Mouse (Mus musculus): Measurements from ENCODE around the gene C130079G13Rik. TPM values are rescaled to one million over a fixed set of nuclear protein-coding genes. Genes with fewer than 3 reads are reported as not detected.
"Not testable (repeated sequence)": the region's sequence is repeated elsewhere in the genome, so short reads cannot be mapped to it uniquely, and the experiment has no call there.

Gene C130079G13Rik
- total RNA-seq (2021) = not detected

DNA sequence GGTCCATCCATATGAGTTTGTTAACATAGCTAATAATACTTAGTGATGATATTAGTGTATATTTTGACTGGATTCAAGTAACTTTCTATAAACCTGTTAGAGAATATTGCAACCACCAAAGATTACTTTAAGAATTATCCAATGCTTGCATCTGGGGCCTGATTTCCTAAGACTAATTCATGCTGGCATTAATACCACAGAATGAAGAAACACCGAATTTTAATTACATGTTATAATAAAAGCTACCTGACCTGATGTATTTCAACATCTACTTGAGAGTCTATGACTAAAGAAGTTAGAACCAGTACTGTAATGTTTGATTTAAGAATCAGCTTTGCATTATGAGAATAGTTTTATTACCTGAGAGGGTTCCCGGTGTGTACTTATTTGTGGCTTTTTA, at the start of gene C130079G13Rik:
Gene C130079G13Rik (plus strand): TSS at position 301 of the 400 bp plus-strand sequence.
- no peak for DNase-seq (ENCODE audit: low spot score in 2 of 2)
- intact Hi-C loops (cut with DNase I) = no loop called here

DNA sequence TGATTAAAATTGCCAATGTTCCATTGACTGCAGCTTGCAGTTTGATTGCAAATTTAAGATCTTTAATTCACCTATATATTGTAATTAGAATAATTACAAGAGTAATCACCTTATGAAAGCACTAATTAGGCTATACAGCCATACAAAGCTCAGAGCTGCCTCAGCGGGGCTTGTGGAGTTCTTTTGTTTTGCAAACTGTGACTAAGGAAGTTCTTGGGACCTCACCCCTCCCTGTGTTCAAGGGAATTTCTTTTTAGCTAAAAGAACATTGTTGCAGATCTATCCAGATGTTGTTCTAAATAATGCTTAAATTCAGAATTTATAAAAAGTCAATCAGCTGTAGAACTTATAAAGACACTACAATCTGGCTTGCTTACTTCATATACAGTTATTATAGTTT, 47.4 kb upstream of the C130079G13Rik start:
- DNase-seq (ENCODE audit: low spot score in 2 of 2); intact Hi-C loops (cut with DNase I): not testable (repeated sequence)

DNA sequence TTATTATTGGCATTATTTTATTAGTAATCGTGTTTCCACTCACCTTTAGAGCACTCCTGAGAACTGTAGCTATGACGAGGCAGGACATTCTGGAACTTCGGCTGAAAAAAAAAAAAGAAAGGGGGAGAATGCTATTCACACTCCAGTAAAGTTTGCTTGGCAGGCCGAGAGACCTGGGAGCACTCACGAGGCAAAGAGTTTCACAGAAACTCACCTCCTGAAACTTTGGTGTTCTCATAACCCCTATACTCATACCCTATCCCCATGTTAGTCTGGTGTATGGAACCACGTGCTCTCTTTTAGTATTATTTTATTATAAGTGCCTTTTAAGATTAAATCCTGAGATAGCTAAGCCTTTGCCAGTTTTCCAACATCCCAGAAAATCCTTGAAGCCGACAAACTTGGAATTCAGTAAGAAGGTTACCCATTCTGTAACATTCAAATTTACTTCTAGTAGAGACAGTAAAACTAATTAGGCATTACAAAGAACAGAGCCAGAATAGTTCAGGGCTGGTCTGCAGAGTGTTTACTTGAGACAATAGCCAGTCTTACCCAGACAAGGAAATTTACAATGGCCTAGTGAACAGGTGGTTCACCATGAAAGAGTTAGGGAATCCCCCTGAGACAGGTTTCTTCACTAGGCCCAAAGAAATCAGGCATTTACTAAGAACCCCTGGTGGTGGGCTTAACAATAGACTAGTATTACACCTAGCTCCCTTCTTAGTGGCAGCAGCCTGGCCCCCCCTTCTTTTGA, 45.0 kb upstream of the C130079G13Rik start:
- DNase-seq (ENCODE audit: low spot score in 2 of 2); intact Hi-C loops (cut with DNase I): not testable (repeated sequence)

DNA sequence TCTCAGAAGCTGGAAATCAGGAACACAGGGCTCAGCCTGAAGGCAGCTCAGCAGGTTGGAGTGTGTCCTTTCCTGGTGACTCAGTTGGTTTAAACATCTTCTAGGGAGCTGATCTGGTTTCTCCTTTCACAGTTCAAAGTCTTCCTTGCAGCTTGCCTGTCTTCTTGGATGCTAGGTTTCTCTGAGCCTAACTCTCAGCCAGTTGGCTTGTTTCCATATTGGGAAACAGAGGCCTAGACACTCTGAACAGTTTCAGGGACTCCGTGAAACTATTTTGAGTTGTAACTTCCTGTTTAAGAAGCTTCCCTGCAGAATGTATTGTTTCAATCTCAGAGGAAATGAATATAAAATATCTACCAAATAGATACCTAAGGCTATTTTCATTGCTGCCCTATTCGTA, 31.7 kb upstream of the C130079G13Rik start:
- DNase-seq (ENCODE audit: low spot score in 2 of 2) = no peak
- intact Hi-C loops (cut with DNase I) = no loop called here

DNA sequence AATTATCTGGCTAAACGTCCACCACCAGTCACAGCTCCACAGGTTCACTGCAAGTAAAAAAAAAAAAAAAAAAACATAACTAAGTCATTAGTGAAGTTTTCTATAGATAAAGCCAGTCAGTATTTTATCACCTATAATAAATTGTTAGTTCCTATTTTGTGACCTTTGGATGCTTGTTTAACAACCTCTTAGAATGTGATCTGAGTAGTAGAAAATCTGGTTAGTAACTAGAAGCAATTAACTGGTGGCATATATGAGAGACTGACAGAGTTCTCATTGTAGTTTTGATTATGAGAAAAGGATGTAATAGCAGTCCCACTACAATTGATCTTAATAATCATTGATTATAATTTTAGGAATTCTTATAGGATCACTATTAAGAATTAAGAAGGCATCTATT, 9.6 kb downstream of the C130079G13Rik start:
- intact Hi-C loops (cut with DNase I) = no loop called here
- no peak for DNase-seq (ENCODE audit: low spot score in 2 of 2)

DNA sequence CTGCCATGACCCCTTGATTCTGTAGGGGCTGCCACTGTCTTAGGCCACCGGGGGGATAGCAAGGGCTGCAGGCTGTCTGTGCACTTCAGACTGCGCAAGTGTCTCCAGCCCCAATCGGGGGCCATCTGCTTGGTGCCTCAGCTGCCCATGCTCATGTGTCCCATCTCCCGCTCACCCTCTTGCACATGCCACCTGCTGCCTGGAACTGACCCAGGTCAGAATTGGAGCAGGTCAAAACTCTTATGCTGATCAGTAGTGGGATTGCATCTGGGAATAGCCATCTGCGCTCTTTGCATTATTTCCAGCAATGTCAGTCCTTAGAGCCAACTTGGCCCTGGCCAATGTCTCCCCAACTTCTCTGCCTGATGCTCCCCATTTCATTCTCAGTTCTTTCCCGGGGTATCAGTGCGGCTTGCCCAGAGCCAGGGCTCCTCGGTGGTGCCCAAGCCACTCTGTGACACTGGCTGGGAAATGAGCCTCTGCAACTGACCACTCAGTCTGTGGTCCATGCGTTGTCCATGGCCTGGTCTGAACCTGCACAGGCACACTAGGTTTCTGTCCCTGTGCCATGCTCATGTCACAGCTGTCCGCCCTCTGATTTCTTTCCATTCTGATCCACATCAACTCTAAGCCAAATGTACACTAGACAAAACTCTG, 22.4 kb downstream of the C130079G13Rik start:
- no peak for DNase-seq (ENCODE audit: low spot score in 2 of 2)
- intact Hi-C loops (cut with DNase I) = no loop called here

DNA sequence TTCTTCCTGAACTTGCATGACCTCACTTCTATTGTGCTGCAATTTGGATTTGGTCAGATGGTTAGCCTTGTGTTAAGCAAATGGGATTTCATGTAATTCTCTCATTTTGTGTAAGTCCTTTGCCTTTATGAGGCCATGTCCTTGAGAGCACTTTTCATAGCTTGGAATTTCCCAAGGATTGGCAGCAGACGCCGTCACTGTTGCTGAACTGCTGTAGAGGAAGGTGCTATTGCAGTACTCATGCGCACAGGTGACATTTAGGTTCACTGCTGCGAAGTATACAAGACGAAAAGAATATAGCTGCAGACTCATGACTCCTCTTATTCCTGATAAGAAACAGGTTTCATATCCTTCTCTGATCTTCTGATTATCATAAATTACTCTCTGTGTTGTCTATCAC, 45.9 kb downstream of the C130079G13Rik start:
- no peak for DNase-seq (ENCODE audit: low spot score in 2 of 2)
- intact Hi-C loops (cut with DNase I) = no loop called here

DNA sequence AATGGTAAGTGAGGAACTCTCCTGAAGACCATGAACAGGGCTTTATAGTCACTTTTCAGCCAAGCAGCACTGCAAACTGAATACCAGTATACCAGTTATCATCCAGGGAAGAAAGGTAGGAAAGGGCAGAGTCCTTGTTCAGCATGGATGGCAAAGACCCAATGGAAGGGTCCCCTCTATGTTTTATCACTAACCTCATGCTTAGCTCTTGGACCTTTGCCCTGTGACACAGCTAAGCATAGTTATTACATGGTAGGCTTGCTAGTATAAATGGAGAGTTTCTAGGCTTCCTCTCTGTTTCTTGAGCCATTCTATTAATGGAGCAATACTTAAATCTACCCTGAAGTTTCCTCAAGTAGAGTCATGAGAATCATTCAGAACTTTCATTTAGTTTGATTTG, 49.6 kb downstream of the C130079G13Rik start:
- intact Hi-C loops (cut with DNase I) = no loop called here
- no peak for DNase-seq (ENCODE audit: low spot score in 2 of 2)

Other genes with a start within 250 kb of the C130079G13Rik start
- gene Gm5538, start 195.4 kb upstream of the C130079G13Rik start, total RNA-seq (2021) = not detected
- gene Gm8298, start 64.2 kb upstream of the C130079G13Rik start, total RNA-seq (2021) = not detected
- not detected for gene Aadacl2, start 81.5 kb downstream of the C130079G13Rik start, total RNA-seq (2021)
- not detected for gene Aadac, start 100.5 kb downstream of the C130079G13Rik start, total RNA-seq (2021)
- not detected for gene Sucnr1, start 156.7 kb downstream of the C130079G13Rik start, total RNA-seq (2021)

All from left cerebral cortex, postnatal 36 days (tissue).